Mouse (Mus musculus) intestine, postnatal 0 days (tissue): ENCODE measurements at regions not wholly inside any gene's neighbourhood (a gene's known extent, or its start where the extent isn't known, plus 50 kb on each side); places are given as distances from the start of the nearest gene placed in this dataset.
A peak's percentile ranks its signal among the peaks of the same experiment; 100 is the strongest.
"Not testable (repeated sequence)": the region's sequence is repeated elsewhere in the genome, so short reads cannot be mapped to it uniquely, and the experiment has no call there.

Experiments used
- ATAC-seq: fragments of 200-750 bp; cut with Nextera tagmentation; 2 replicates; pipeline ENCODE4 v1.8.0; 2017; ENCODE audit warnings: mild to moderate bottlenecking, moderate TSS enrichment, moderate library complexity
- H3K27ac ChIP-seq: fragments of 300-500 bp; sonication (generic); 2 replicates; pipeline ENCODE4 v1.5.1; 2014; ENCODE audit warnings: mild to moderate bottlenecking, low read depth, low read length, moderate library complexity
- H3K27me3 ChIP-seq: fragments of 300-500 bp; sonication (generic); replicated peaks from 2 replicates; pipeline ENCODE4 v1.6.1; 2014; ENCODE audit warnings: low read length, mixed read lengths; ENCODE audit not compliant: control insufficient read depth, insufficient read depth
- H3K36me3 ChIP-seq: fragments of 300-500 bp; sonication (generic); 2 replicates; pipeline ENCODE4 v1.6.1; 2014; ENCODE audit warnings: mild to moderate bottlenecking, moderate library complexity; ENCODE audit not compliant: control insufficient read depth, insufficient read depth
- H3K4me1 ChIP-seq: fragments of 300-500 bp; sonication (generic); replicated peaks from 2 replicates; pipeline ENCODE4 v1.6.1; 2014; ENCODE audit warnings: antibody characterized with exemption, low read length, mixed read lengths; ENCODE audit not compliant: control insufficient read depth, insufficient read depth
- H3K4me2 ChIP-seq: fragments of 300-500 bp; sonication (generic); replicated peaks from 2 replicates; pipeline ENCODE4 v1.6.1; 2014; ENCODE audit warnings: low read depth, mild to moderate bottlenecking, moderate library complexity
- H3K4me3 ChIP-seq: fragments of 300-500 bp; sonication (generic); 2 replicates; pipeline ENCODE4 v1.5.1; 2014; ENCODE audit warnings: low read depth, low read length
- H3K9ac ChIP-seq: fragments of 300-500 bp; sonication (generic); 2 replicates; pipeline ENCODE4 v1.6.1; 2014; ENCODE audit warnings: mild to moderate bottlenecking, low read depth, low read length
- H3K9me3 ChIP-seq: fragments of 300-500 bp; sonication (generic); 2 replicates; pipeline ENCODE4 v1.6.1; 2016; ENCODE audit warnings: mixed run types; ENCODE audit not compliant: control insufficient read depth
- CTCF ChIP-seq: sonication (generic); IDR thresholded peaks from 2 replicates; pipeline ENCODE4 v1.5.1; 2016; ENCODE audit warnings: low read depth, mild to moderate bottlenecking, control low read depth, antibody characterized with exemption, moderate library complexity
- WGBS: fragments of 180-500 bp; shearing (Covaris S2); extraction: QIAGEN DNeasy Blood & Tissue Kit; methylation state at CpG from one replicate; pipeline ENCODE4 v1.1.7; 2014; 5-methylcytosine and 5-hydroxymethylcytosine counted together

DNA sequence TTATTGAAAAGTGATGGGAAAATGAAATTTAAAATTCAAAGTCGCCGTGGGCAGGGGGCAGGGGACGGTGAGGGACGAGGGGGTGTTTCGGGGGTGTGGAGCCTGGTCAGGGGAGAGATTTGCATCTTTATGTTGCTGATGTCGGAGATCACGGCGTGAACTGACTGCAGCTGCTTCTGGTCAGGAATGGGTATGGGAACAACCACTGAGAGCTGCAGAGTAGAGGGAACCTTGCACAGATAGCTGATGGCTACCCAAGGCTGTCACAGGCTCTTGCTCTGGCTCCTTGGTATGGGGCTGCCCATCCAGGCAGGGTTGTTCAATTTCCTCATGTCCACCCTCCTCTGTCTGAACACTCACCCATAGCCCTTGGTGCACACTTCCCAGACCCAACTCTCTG is 155.9 kb downstream of the Kif26a start:
- H3K4me3 ChIP-seq: no peak overlapping the region
- H3K27me3 ChIP-seq: no peaks in the 10 kb centered on the region
- no peaks in the 10 kb centered on the region for H3K9me3 ChIP-seq
- H3K27ac ChIP-seq: no peak overlapping the region
- H3K9ac ChIP-seq: no peak overlapping the region
- H3K4me1 ChIP-seq: no peaks in the 10 kb centered on the region
- no peaks in the 10 kb centered on the region for H3K36me3 ChIP-seq
- no peak for ATAC-seq
- H3K4me2 ChIP-seq: no peak overlapping the region
- 56% methylated on average over 8 of the region's 8 CpGs for WGBS
- no peak for TF ChIP-seq CTCF

DNA sequence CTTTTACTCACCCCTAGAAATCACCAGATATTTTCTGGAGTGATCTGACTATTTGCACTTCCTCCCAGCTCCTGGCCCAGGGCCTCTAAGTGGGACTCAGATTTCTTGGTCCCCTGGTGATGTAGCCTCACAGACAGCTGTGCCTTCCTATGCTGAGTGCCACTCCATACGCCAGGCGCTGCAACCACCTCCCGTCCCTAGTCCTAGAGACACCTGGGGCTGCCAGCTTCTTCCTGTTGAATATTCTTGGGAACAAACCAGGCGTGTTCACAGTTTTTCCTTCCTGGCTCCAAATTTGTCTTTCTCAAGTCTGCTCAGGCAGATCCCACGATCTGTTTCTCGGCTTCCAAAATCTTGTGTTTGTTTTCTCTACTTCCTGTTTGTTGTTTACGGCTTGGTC is 160.2 kb downstream of the Kif26a start:
- TF ChIP-seq CTCF: no peak
- H3K27me3 ChIP-seq: no peaks in the 10 kb centered on the region
- ATAC-seq: no peak
- no peaks in the 10 kb centered on the region for H3K4me1 ChIP-seq
- no peak overlapping the region for H3K27ac ChIP-seq
- no peaks in the 10 kb centered on the region for H3K9me3 ChIP-seq
- H3K4me2 ChIP-seq: no peak overlapping the region
- no peak overlapping the region for H3K9ac ChIP-seq
- 58% methylated on average over 7 of the region's 7 CpGs for WGBS
- no peak overlapping the region for H3K4me3 ChIP-seq
- no peaks in the 10 kb centered on the region for H3K36me3 ChIP-seq

DNA sequence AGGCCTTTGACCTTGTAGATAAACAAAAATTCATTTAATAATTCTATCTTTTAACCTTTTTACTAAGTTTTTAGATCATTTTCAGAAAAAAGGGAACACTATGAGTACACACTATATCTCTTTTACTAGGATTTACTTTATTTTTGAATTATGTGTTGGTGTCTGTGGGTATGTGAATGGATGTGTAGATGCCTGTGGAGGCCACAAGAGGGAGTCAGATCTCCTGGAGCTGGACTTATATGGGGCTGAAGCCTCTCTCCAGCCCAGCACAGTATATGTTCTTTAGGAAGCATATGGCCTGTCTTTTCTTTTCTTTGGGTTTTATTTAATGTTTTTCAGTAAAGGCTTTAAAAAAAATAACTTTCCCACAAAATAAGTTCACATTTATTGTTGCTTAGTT is 162.0 kb downstream of the Kif26a start:
- H3K4me2 ChIP-seq: no peak overlapping the region
- no peak overlapping the region for H3K27ac ChIP-seq
- ATAC-seq: no peak
- TF ChIP-seq CTCF: peak; percentile 36
- no peaks in the 10 kb centered on the region for H3K9me3 ChIP-seq
- H3K36me3 ChIP-seq: no peaks in the 10 kb centered on the region
- H3K27me3 ChIP-seq: no peaks in the 10 kb centered on the region
- no peak overlapping the region for H3K4me3 ChIP-seq
- no peaks in the 10 kb centered on the region for H3K4me1 ChIP-seq
- H3K9ac ChIP-seq: no peak overlapping the region

DNA sequence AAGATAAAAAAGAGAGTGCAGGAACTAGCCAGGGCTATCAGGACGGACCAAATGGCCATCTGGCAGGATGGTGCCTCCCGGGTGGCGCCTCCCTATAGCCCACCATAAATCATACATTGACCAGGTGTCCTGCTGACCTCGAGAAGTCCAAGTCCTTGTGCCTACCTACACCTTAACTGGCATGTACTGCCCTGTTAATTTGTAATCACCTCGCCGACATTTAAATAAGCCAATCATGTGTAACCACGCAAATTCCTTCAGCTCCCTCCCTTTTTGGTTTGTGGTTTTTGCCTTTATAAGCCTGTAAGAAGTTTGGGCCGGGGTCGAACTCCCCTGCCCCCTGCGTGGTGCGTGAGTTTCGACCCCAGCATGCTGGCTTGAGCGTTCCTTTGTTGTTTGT is 163.1 kb downstream of the Kif26a start:
- H3K27me3 ChIP-seq, H3K9me3 ChIP-seq, H3K4me2 ChIP-seq, H3K4me1 ChIP-seq, ATAC-seq, H3K4me3 ChIP-seq, H3K9ac ChIP-seq, H3K36me3 ChIP-seq, H3K27ac ChIP-seq: not testable (repeated sequence)
- 81% methylated on average over 13 of the region's 13 CpGs for WGBS

DNA sequence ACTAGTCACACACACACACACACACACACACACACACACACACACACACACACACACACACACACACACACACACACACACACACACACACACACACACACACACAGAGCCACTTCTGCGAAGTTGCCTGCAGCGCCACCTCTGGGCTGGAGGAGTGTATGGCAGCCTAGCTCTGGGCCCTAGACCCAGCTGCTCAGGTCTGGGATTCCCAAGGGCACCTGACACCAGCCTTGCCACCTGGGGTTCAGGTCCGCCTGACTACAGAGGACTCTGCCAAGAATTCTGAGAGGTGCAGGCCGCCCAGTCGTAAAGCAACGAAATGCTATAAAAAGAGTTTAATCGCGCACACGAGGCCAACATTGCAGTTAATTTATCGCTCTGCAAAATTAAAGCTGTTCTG is 163.8 kb downstream of the Kif26a start:
- peak; percentile 62 for TF ChIP-seq CTCF
- Histone ChIP-seq H3K4me2 (no peak overlapping the region), H3K27ac (no peak overlapping the region), H3K4me1 (no peaks in the 10 kb centered on the region), H3K9ac (no peak overlapping the region), H3K4me3 (no peak overlapping the region), H3K27me3 (no peaks in the 10 kb centered on the region), H3K9me3 (no peaks in the 10 kb centered on the region), H3K36me3 (no peaks in the 10 kb centered on the region)
- WGBS: 87% methylated on average over 10 of the region's 10 CpGs
- no peak for ATAC-seq

DNA sequence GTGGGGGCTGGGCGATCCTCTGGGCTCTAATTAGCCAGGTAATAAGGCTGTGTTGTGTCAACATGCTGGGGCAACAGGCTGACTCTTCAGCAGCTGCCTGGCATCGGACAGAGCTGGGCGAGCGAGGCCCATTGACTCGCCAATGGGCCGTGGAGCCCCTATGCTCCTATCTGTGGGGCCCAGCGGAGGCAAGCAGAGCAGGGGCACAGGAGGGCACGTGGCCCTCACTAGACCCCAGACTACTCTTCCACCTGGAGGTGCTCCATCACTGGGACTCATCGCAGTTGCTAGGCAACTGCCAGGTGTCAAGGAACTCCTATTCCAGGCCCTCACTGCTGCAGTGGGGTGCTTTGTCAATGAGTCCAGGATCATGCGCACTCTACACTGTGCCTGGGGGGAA is 164.7 kb downstream of the Kif26a start:
- H3K9me3 ChIP-seq: no peaks in the 10 kb centered on the region
- no peak overlapping the region for H3K4me3 ChIP-seq
- TF ChIP-seq CTCF: no peak
- no peak overlapping the region for H3K9ac ChIP-seq
- no peak for ATAC-seq
- no peaks in the 10 kb centered on the region for H3K36me3 ChIP-seq
- H3K4me2 ChIP-seq: no peak overlapping the region
- 75% methylated on average over 10 of the region's 10 CpGs for WGBS
- no peak overlapping the region for H3K27ac ChIP-seq
- H3K27me3 ChIP-seq: no peaks in the 10 kb centered on the region
- no peaks in the 10 kb centered on the region for H3K4me1 ChIP-seq

DNA sequence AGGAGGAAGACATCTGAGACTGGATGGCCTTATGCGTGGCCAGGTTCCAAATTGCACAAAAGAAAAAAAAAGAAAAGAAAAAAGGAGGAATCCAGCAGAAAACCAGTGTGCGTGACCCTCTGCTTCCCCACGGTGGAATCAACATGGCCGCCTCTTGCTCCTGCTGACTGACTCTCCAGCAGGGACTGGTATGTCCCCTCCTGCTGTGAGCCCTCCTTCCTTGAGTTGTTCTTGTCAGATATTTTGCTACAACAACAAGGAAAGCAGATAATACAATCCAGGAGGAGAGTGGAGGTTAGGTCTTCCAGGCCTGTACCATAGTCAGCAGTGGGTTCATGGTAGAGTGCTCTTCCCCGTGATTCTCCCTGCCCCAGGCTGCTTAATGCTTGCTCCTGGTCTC is 168.8 kb downstream of the Kif26a start:
- WGBS: 93% methylated on average over 5 of the region's 5 CpGs

More for the DNA sequence above, 168.8 kb downstream of the Kif26a start:
- TF ChIP-seq CTCF: no peak
- Histone ChIP-seq H3K36me3 (no peaks in the 10 kb centered on the region), H3K9ac (no peak overlapping the region), H3K4me3 (no peak overlapping the region), H3K27ac (no peak overlapping the region), H3K4me2 (no peak overlapping the region), H3K27me3 (no peaks in the 10 kb centered on the region), H3K9me3 (no peaks in the 10 kb centered on the region), H3K4me1 (no peaks in the 10 kb centered on the region)
- ATAC-seq: no peak
